ENCODE assay signal across 11 mouse cellular contexts in the genomic region with DNA sequence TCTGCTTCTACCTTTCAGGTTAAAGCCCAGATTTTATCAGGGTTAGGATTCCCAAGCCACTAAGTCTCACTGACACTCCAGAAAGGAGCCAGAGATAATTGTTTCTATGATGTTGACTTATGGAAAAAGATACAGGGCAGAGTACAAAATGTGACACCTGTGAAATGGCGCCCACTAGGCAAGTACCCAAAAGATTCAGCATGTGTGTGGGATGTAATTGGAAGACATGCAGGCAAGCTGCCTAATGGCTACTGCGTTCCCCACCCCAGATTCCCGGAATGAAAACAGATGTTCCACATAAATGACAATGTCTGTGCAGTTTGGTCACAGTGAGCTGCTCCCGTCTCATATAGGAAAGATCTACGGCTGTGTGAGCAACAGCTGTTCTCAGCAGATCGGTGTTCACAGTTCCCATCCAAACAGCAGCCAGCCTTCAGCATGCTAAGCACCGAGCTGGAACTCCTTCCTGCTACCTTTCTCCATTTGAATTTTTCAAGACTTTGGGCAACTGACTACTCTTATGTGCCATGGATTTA.
A peak's percentile ranks its signal among the peaks of the same experiment; 100 is the strongest.
DNase-seq lines count a peak whose midpoint lies in the region; ATAC-seq and TF ChIP-seq lines count a peak whose summit lies in the region.
"Had no signal": no experiment of that assay in that cellular context is flagged by ENCODE, and none has a peak within 500 bp of the region (broad histone marks: within the 10 kb centered on the region; RNA-seq: fewer than 3 reads in every experiment).

No protein-coding gene starts in this region.

- no peak overlapping the region for H3K9ac ChIP-seq in midbrain, postnatal 0 days (replicated peaks; ENCODE audit: low read length, poor library complexity, severe bottlenecking)
- no peak overlapping the region for H3K9ac ChIP-seq in midbrain, embryonic 13.5 days (replicated peaks)
- H3K9ac ChIP-seq in neural tube, embryonic 13.5 days = no peak overlapping the region

- DNase-seq in embryo, embryonic 11 days = peak; percentile 30
- no peak for DNase-seq in embryo, embryonic 10 days (ENCODE audit: low spot score)
- peak; percentile 24 to 48 for DNase-seq in kidney, postnatal 4 days
- DNase-seq in kidney, postnatal 36 days = no peak
- peak; percentile 60 for DNase-seq in midbrain, postnatal 0 days (ENCODE audit: low spot score)
- no peak for DNase-seq in gastrocnemius, adult 18-20 months (ENCODE audit: low spot score)
- DNase-seq: retina, postnatal 1 day; thymus, postnatal 4 days had no signal

- TF ChIP-seq CTCF in midbrain, postnatal 0 days (IDR thresholded peaks at IDR 0.05) = no peak

- H3K36me3 ChIP-seq in midbrain, postnatal 0 days (ENCODE audit: insufficient read depth, low read length) = no peaks in the 10 kb centered on the region
- no peaks in the 10 kb centered on the region for H3K36me3 ChIP-seq in midbrain, embryonic 13.5 days
- H3K36me3 ChIP-seq in neural tube, embryonic 13.5 days = no peaks in the 10 kb centered on the region

- ATAC-seq in midbrain, postnatal 0 days (ENCODE audit: low FRiP score) = no peak
- no peak for ATAC-seq in midbrain, embryonic 13.5 days
- peak; percentile 66; the same call in 1 of the 2 replicates for ATAC-seq in neural tube, embryonic 13.5 days (ENCODE audit: low read depth)

- H3K27me3 ChIP-seq in midbrain, postnatal 0 days (ENCODE audit: insufficient read depth, low read length) = no peaks in the 10 kb centered on the region
- no peaks in the 10 kb centered on the region for H3K27me3 ChIP-seq in midbrain, embryonic 13.5 days
- H3K27me3 ChIP-seq in neural tube, embryonic 13.5 days = no peaks in the 10 kb centered on the region

- H3K4me3 ChIP-seq in midbrain, postnatal 0 days (ENCODE audit: low read depth, low read length) = no peak overlapping the region
- H3K4me3 ChIP-seq in midbrain, embryonic 13.5 days (replicated peaks) = no peak overlapping the region
- no peak overlapping the region for H3K4me3 ChIP-seq in neural tube, embryonic 13.5 days

- no peaks in the 10 kb centered on the region for H3K4me1 ChIP-seq in midbrain, postnatal 0 days (ENCODE audit: insufficient read depth, low read length)
- peaks cover 52% of the 10 kb centered on the region for H3K4me1 ChIP-seq in midbrain, embryonic 13.5 days (replicated peaks)
- H3K4me1 ChIP-seq in neural tube, embryonic 13.5 days (replicated peaks) = peaks cover 50% of the 10 kb centered on the region

- no peak overlapping the region for H3K4me2 ChIP-seq in midbrain, postnatal 0 days (ENCODE audit: low read depth, low read length, poor library complexity, severe bottlenecking)
- no peak overlapping the region for H3K4me2 ChIP-seq in midbrain, embryonic 13.5 days (replicated peaks)
- H3K4me2 ChIP-seq in neural tube, embryonic 13.5 days = no peak overlapping the region
- H3K4me2 ChIP-seq: heart, embryonic 11.5 days had no signal

- 75% methylated on average over 7 of the region's 7 CpGs for WGBS in midbrain, postnatal 0 days
- WGBS in midbrain, embryonic 13.5 days = 80% methylated on average over 7 of the region's 7 CpGs
- 34% methylated on average over 7 of the region's 7 CpGs for WGBS in neural tube, embryonic 13.5 days

- no peaks in the 10 kb centered on the region for H3K9me3 ChIP-seq in midbrain, postnatal 0 days (ENCODE audit: low read length)
- H3K9me3 ChIP-seq in midbrain, embryonic 13.5 days = no peaks in the 10 kb centered on the region
- H3K9me3 ChIP-seq in neural tube, embryonic 13.5 days = no peaks in the 10 kb centered on the region

- no peak overlapping the region for H3K27ac ChIP-seq in midbrain, postnatal 0 days (ENCODE audit: low read depth, low read length)
- H3K27ac ChIP-seq in midbrain, embryonic 13.5 days = no peak overlapping the region; the same call in 1 of the 2 replicates
- H3K27ac ChIP-seq in neural tube, embryonic 13.5 days (replicated peaks) = peak overlapping the region; percentile 84

Comparison
In these comparisons a context has a peak if more than half of its experiments do, and no peak if none do; other contexts are left out.
1. DNase-seq: peak in embryo, embryonic 11 days (single experiment), kidney, postnatal 4 days (2 of 2) and midbrain, postnatal 0 days (single experiment); none in embryo, embryonic 10 days (single experiment), kidney, postnatal 36 days (0 of 2) and gastrocnemius, adult 18-20 months (single experiment).